Mouse (Mus musculus) cortical plate, adult 2 months (tissue): ENCODE data around the gene Dnajb13.

ENCODE experiments used
- CTCF ChIP-seq: fragments of 200-500 bp; IDR thresholded peaks from 2 replicates; pipeline ENCODE4 v1.5.1; 2011; ENCODE audit warnings: mild to moderate bottlenecking, control low read depth, low read length; ENCODE audit not compliant: insufficient read depth; ENCODE audit errors: extremely low read depth
- POLR2A ChIP-seq: fragments of 200-500 bp; IDR thresholded peaks from 2 replicates; pipeline ENCODE4 v1.6.1; 2011; ENCODE audit warnings: mild to moderate bottlenecking, low read length, control low read depth; ENCODE audit not compliant: insufficient read depth; ENCODE audit errors: extremely low read depth

GRCm38 (mm10) chr7:100496371-100496770, 18.4 kb downstream of the Dnajb13 start:
- TF ChIP-seq CTCF = no peak
- no peak for TF ChIP-seq POLR2A
